Mouse (Mus musculus) ovary, postnatal 14 days (tissue): Measurements from ENCODE around the gene Dmkn.
"Not testable (repeated sequence)": the region's sequence is repeated elsewhere in the genome, so short reads cannot be mapped to it uniquely, and the experiment has no call there.

Source experiments
- DNase-seq: peaks from one replicate; pipeline ENCODE4 v3.0.0; 2022; ENCODE audit warnings: low spot score

Gene Dmkn

DNA sequence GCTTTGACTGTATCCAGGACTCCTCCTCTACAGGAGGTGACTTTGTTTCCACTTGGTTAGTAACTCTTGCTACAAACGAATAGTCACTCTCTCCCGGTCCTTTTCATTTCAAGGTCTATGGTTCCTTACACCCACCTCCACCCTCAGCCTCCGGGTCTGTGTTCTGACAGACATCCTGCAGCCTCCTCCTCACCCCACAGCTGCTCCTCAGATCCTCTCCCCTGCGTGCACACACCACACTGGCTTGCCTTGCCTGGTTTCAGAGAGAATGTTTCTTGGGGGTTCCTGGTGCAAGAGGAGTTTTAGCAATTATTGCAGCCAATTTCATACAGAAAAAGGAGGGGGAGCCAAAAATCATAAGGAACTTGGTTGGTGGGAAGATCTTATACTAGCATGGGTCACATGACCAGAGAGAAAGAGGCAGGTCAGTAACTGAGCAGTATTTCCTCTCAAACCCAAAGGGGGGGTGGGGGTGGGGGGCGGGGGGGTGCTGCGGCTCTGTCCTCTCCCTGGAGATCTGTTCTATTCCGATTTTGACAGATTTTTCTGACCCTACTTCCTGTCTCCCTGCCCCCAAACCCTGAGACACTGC is 57.4 kb downstream of the Dmkn start:
- no peak for DNase-seq

- DNase-seq, result no peak
These were observed 58.0 kb downstream of the Dmkn start for GRCm38 (mm10) chr7:30821532-30821931.

- no peak for DNase-seq
These were observed 60.1 kb downstream of the Dmkn start, which contains the start of gene Ffar2 for GRCm38 (mm10) chr7:30823675-30824074. Ffar2 (minus strand) TSS chr7:30823775.

DNA sequence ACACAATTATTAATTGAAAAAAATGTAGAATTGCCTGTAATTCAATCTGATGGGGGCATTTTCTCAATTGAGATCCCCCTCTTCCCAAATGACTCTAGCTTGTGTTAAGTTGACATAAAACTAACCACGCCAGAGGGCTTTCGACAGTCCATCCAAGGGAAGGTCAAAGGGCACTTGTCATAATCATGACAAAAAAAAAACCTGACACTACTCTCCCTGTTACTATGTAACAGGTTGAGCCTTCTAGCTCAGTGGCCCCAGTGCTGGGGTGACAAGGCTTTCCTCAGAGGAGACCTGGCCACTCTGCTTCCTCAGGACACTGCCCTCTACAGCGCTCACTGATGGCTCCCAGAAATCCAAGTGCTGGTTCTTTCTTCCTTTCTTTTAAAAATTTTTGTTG is 60.8 kb downstream of the Dmkn start:
- no peak for DNase-seq

- DNase-seq, result no peak
These were observed 63.1 kb downstream of the Dmkn start for GRCm38 (mm10) chr7:30826660-30827059.

DNA sequence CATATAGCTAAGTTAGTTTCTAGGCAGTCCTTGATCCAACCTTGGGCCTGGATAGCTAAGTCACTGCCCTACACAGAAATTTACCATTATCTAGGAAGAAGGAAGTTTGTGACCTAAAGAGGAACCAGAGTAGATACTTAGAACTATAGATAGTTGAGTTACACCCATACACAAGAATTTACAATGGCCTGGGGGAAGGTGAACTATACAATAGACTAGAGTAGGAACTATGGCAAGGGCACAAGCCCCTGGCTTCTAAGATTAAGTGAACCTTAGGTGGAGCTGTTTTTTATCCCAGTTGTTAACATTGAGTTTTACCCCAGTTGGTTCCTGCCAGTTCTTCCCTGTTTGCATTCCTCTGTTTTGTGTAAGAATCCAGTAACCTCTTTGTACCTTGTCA is 65.3 kb downstream of the Dmkn start:
- not testable (repeated sequence) for DNase-seq

- no peak for DNase-seq
These were observed 65.9 kb downstream of the Dmkn start for GRCm38 (mm10) chr7:30829428-30829827.
